Mouse (Mus musculus) CH12.LX (cell line): ENCODE results near the gene Rhot1. TPM values are rescaled to one million over a fixed set of nuclear protein-coding genes. Genes with fewer than 3 reads are reported as not detected.
"Not testable (repeated sequence)": the region's sequence is repeated elsewhere in the genome, so short reads cannot be mapped to it uniquely, and the experiment has no call there.

Source experiments
- DNase-seq: peaks from one replicate; pipeline ENCODE4 v3.0.0-alpha.2; 2013; ENCODE audit errors: extremely low read depth
- H3K27ac ChIP-seq: 2 replicates; pipeline ENCODE4 v1.5.1; 2012; ENCODE audit warnings: low read depth, mild to moderate bottlenecking, control low read depth, moderate library complexity; ENCODE audit not compliant: insufficient read depth
- H3K27me3 ChIP-seq: replicated peaks from 2 replicates; pipeline ENCODE3; 2012; ENCODE audit warnings: inconsistent platforms
- H3K36me3 ChIP-seq, 2 experiments: replicated peaks in 1 of 2; 2 replicates each; pipeline versions ENCODE3 to v1.6.1; 2012; ENCODE audit warnings: inconsistent platforms in 1 of 2, low read length in 1 of 2, mild to moderate bottlenecking in 1 of 2, mixed read lengths in 1 of 2, moderate library complexity in 1 of 2; ENCODE audit not compliant: control insufficient read depth in 1 of 2, insufficient read depth in 1 of 2
- H3K4me1 ChIP-seq, 2 experiments: 2 replicates each; pipeline ENCODE4 v1.6.1; 2012; ENCODE audit warnings: inconsistent platforms in 1 of 2, moderate library complexity in 1 of 2; ENCODE audit not compliant: insufficient read depth in 2 of 2, control insufficient read depth in 1 of 2
- H3K4me2 ChIP-seq: 2 replicates; pipeline ENCODE4 v1.6.1; 2012; ENCODE audit warnings: low read depth, mild to moderate bottlenecking, control low read depth; ENCODE audit not compliant: poor library complexity, insufficient read depth, severe bottlenecking
- H3K4me3 ChIP-seq, 3 experiments: fragments of 150-350 bp in 1 of 3; sonication (generic) in 1 of 3; replicated peaks in 1 of 3; 2 replicates each; pipeline versions ENCODE3 to v1.5.1; 2011 to 2012; ENCODE audit warnings: low read depth in 2 of 3, low read length in 2 of 3, mild to moderate bottlenecking in 2 of 3, moderate library complexity in 2 of 3, control low read depth in 1 of 3, improper control_type of control experiment in 1 of 3, inconsistent platforms in 1 of 3, mixed read lengths in 1 of 3; ENCODE audit not compliant: poor library complexity in 1 of 3
- H3K79me2 ChIP-seq: replicated peaks from 2 replicates; pipeline ENCODE4 v1.6.1; 2012; ENCODE audit warnings: mild to moderate bottlenecking, moderate library complexity; ENCODE audit not compliant: control insufficient read depth, poor library complexity, insufficient read depth, severe bottlenecking; ENCODE audit errors: extremely low read depth
- H3K9ac ChIP-seq: 2 replicates; pipeline ENCODE4 v1.6.1; 2012; ENCODE audit warnings: low read depth, mild to moderate bottlenecking, control low read depth, moderate library complexity; ENCODE audit not compliant: insufficient read depth
- H3K9me3 ChIP-seq: replicated peaks from 2 replicates; pipeline ENCODE3; 2012; ENCODE audit warnings: low read length, inconsistent platforms, mixed read lengths
- BHLHE40 ChIP-seq: IDR thresholded peaks from 2 replicates; pipeline ENCODE4 v1.6.1; 2011; ENCODE audit warnings: mild to moderate bottlenecking, low read depth, low read length, improper control_type of control experiment
- ELF1 ChIP-seq: IDR thresholded peaks from 2 replicates; pipeline ENCODE4 v1.6.1; 2014; ENCODE audit warnings: low read depth, mild to moderate bottlenecking, inconsistent platforms, low read length, improper control_type of control experiment
- EP300 ChIP-seq: IDR thresholded peaks from 2 replicates; pipeline ENCODE4 v1.6.1; 2011; ENCODE audit warnings: low read length, improper control_type of control experiment
- ETS1 ChIP-seq: conservative IDR thresholded peaks from 2 replicates; pipeline ENCODE4 v1.6.1; 2012; ENCODE audit warnings: low read depth, mild to moderate bottlenecking, inconsistent platforms, low read length, improper control_type of control experiment, moderate library complexity
- GABPA ChIP-seq: IDR thresholded peaks from 2 replicates; pipeline ENCODE4 v1.6.1; 2012; ENCODE audit warnings: low read depth, low read length, improper control_type of control experiment, inconsistent platforms; ENCODE audit not compliant: insufficient replicate concordance
- JUND ChIP-seq: conservative IDR thresholded peaks from 2 replicates; pipeline ENCODE4 v1.6.1; 2011; ENCODE audit warnings: low read depth, low read length, improper control_type of control experiment
- KAT2A ChIP-seq: IDR thresholded peaks from 2 replicates; pipeline ENCODE4 v1.6.1; 2012; ENCODE audit warnings: low read length, improper control_type of control experiment, inconsistent platforms; ENCODE audit not compliant: insufficient replicate concordance
- MAFK ChIP-seq: IDR thresholded peaks from 2 replicates; pipeline ENCODE4 v1.6.1; 2011; ENCODE audit warnings: low read length, improper control_type of control experiment; ENCODE audit not compliant: insufficient replicate concordance
- MEF2A ChIP-seq: IDR thresholded peaks from 2 replicates; pipeline ENCODE4 v1.6.1; 2014; ENCODE audit warnings: low read depth, mild to moderate bottlenecking, inconsistent platforms, low read length, improper control_type of control experiment, borderline replicate concordance
- MXI1 ChIP-seq: IDR thresholded peaks from 2 replicates; pipeline ENCODE4 v1.6.1; 2011; ENCODE audit warnings: mild to moderate bottlenecking, low read depth, low read length, improper control_type of control experiment
- MYC ChIP-seq: IDR thresholded peaks from 2 replicates; pipeline ENCODE4 v1.6.1; 2011; ENCODE audit warnings: low read depth, mild to moderate bottlenecking, improper control_type of control experiment, low read length
- NRF1 ChIP-seq: IDR thresholded peaks from 2 replicates; pipeline ENCODE4 v1.6.1; 2014; ENCODE audit warnings: low read depth, mild to moderate bottlenecking, inconsistent platforms, low read length, improper control_type of control experiment, moderate library complexity
- RCOR1 ChIP-seq: conservative IDR thresholded peaks from 2 replicates; pipeline ENCODE4 v1.6.1; 2012; ENCODE audit warnings: low read depth, mild to moderate bottlenecking, inconsistent platforms, low read length, improper control_type of control experiment
- SMC3 ChIP-seq: IDR thresholded peaks from 2 replicates; pipeline ENCODE4 v1.6.1; 2011; ENCODE audit warnings: low read depth, low read length, improper control_type of control experiment
- TBP ChIP-seq: conservative IDR thresholded peaks from 2 replicates; pipeline ENCODE4 v1.6.1; 2011; ENCODE audit warnings: low read depth, low read length, improper control_type of control experiment
- USF1 ChIP-seq: IDR thresholded peaks from 2 replicates; pipeline ENCODE4 v1.6.1; 2014; ENCODE audit warnings: low read depth, mild to moderate bottlenecking, inconsistent platforms, low read length, improper control_type of control experiment
- dilution Hi-C: fragments of 300-500 bp; cut with MboI; formaldehyde crosslinking; loops from 2 replicates; pipeline ENCODE4 v1.14.3; 2020; ENCODE audit warnings: low sequenced_read_pairs; ENCODE audit not compliant: extremely low pct_unique_long_range_greater_than_20kb, extremely low pct_ligation_motif_present
- in situ Hi-C: fragments of 300-500 bp; cut with MboI; formaldehyde crosslinking; loops from 3 replicates; pipeline ENCODE4 v1.14.3; 2019; ENCODE audit warnings: low sequenced_read_pairs, low pct_ligation_motif_present, low pct_unique_long_range_greater_than_20kb, mixed read lengths
- polyA plus RNA-seq: library from polyadenylated mRNA; unstranded; fragments of >175 nt; gene quantifications from 2 replicates; pipeline ENCODE4 v1.2.1, GENCODE M21; 2012; ENCODE audit warnings: low read depth; ENCODE audit not compliant: insufficient read length
- total RNA-seq, 2 experiments: library from RNA; depleted of rRNA; stranded (reverse); fragments of 300-350 nt in 1 of 2; fragments of >200 nt in 1 of 2; gene quantifications; 2 replicates each; pipeline ENCODE4 v1.2.3; 2012 to 2014

The Rhot1 gene
- total and polyA plus RNA-seq, 3 experiments = 33.1 to 73.3 (median 61.0) TPM

DNA sequence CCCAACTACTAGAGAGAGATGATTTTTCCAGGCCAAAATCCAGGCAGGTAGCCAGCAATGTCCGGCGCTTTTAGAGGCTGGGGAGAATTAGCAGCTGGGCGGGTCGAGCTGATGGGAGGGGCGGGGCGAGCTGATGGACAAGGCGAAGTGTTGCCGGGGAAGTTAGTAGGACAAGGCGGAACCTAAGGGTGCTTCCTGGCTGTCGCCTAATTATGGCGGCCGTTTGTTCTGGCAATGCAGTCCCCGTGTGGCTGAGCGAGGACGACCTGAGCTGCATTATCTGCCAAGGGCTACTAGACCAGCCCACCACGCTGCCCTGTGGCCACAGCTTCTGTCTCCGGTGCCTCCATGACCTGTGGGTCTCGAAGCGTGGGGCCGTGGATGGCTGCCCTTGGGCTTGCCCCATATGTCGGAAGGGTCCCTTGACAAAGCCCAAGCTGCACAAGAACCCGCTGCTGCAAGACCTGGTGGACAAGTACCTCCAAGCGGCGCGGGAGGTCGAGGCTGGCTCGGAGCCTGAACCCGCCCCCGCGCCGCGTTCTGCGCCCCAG, 25.0 kb upstream of the Rhot1 start, which contains the start of gene Rnf135 (continued):
- TF ChIP-seq MAFK (no peak), JUND (no peak), BHLHE40 (0 out of 2 replicates have a peak, but pooled peaks have one; percentile 12), ELF1 (peak; percentile 84), SMC3 (no peak), TBP (0 out of 2 replicates have a peak, but pooled peaks have one; percentile 1), KAT2A (0 out of 2 replicates have a peak, but pooled peaks have one; percentile 48)

DNA sequence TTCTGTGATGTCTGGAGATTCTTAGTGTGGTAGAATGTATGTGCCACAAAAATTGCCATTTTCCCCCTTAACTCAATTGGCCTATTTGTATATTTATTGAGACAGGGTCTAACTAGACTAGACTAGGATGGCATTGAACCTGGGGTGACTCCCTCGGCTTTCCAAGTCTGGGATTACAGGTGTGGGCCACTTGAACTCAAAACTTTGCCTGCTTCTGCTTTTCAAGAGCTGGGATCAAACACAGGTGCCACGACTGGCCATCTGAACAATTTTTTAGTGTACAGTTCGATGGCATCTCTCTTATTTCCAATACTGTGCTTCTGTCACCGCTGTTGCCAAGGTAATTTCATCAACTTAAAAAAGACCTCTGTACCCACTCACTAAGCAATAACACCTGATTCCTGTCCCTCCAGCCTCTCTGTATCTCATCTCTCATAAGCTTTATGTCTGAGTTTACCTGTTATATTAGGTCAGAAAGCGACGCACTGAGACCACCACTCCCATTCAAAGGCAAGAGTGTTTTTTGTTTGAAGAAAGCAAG, 24.2 kb upstream of the Rhot1 start:
- Histone ChIP-seq H3K27ac (no peak overlapping the region), H3K4me1 (peaks cover 0 to 26% of the 10 kb centered on the region in 2 experiments; a peak in 2 of 4 replicates), H3K9ac (peak overlapping the region; percentile 92), H3K9me3 (peaks cover 3% of the 10 kb centered on the region), H3K27me3 (no peaks in the 10 kb centered on the region), H3K4me2 (peak overlapping the region; percentile 59), H3K4me3 (peak overlapping the region; percentile 81 to 96 (median 93)), H3K79me2 (peaks cover 9% of the 10 kb centered on the region), H3K36me3 (peaks cover 7 to 20% of the 10 kb centered on the region in 2 experiments)
- DNase-seq = no peak
- dilution Hi-C loops (no loop called here), in situ Hi-C loops (no loop called here)
- no peak for TF ChIP-seq NRF1
- TF ChIP-seq MEF2A = no peak
- no peak for TF ChIP-seq ETS1
- TF ChIP-seq RCOR1 = no peak
- TF ChIP-seq GABPA = no peak
- no peak for TF ChIP-seq EP300
- TF ChIP-seq MYC = no peak
- no peak for TF ChIP-seq USF1
- no peak for TF ChIP-seq MXI1

DNA sequence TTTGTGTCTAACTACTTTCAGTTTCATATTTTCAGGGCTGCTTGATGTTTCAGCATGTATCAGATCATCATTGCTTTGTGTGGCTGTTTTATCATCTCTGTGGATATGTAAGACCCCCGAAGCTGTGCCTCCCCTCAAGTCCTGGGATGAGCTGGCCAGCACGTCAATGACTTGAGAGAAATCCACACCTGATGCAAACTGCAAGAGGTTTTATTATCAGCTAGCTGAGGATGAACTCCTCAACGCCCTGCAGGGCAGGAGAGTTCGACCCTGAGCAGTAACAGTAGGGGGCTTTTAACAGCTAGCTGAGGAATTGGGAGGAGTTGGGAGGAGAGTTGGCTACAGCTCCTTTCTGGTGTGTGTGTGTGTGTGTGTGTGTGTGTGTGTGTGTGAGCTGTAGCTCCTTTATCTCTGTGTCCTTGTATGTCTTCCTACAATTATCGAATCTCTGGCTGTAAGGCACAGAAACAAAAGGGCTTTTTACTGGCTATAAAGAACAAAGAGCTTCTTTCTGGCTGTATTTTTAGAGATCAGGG, 23.3 kb upstream of the Rhot1 start:
- H3K79me2 ChIP-seq, H3K9ac ChIP-seq, H3K4me2 ChIP-seq, H3K9me3 ChIP-seq, H3K27ac ChIP-seq, DNase-seq, H3K27me3 ChIP-seq, in situ Hi-C loops, dilution Hi-C loops: not testable (repeated sequence)
- Histone ChIP-seq H3K36me3 (peaks cover 13 to 27% of the 10 kb centered on the region in 2 experiments), H3K4me3 (peak overlapping the region in 1 of 3 experiments; percentile 22), H3K4me1 (peaks cover 0 to 26% of the 10 kb centered on the region in 2 experiments; a peak in 2 of 4 replicates)
